Mouse (Mus musculus): ENCODE results near the gene Bicd1. TPM values are rescaled to one million over a fixed set of nuclear protein-coding genes. Genes with fewer than 3 reads are reported as not detected.
"Not testable (repeated sequence)": the region's sequence is repeated elsewhere in the genome, so short reads cannot be mapped to it uniquely, and the experiment has no call there.

Bicd1 gene
- total RNA-seq (2021) = 10 to 100 TPM; 44.1 to 58.5 TPM

DNA sequence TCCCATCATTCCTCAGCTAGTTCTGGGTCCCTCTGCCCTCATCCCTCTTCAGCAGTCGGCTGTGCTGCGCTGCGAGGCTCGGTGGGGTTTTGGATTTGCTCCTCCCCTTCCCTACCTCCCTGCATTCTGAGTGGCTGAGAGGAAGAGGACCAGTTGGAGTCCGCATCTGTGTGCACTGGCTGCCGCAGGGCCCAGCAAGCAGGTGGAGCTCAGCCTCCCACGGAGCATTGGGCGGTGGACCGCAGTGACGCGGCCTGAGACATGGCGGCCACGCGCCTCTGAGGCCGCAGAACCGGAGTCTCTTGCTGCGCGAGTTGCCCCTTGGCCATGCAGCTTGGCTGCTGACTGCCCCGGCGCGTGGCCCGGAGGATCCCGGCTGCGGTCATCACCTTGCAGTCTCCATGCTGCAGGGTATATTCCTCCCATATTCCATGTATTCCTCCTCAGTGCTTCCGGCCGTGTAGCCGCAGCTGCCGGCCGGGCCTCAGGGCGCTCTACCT, at the start of gene Bicd1:
TSS of gene Bicd1 (plus strand) at position 54 of the 500 bp plus-strand sequence.
- DNase-seq (ENCODE audit: extremely low spot score in 1 of 2, low spot score in 1 of 2) = peak; percentile 75 to 80

DNA sequence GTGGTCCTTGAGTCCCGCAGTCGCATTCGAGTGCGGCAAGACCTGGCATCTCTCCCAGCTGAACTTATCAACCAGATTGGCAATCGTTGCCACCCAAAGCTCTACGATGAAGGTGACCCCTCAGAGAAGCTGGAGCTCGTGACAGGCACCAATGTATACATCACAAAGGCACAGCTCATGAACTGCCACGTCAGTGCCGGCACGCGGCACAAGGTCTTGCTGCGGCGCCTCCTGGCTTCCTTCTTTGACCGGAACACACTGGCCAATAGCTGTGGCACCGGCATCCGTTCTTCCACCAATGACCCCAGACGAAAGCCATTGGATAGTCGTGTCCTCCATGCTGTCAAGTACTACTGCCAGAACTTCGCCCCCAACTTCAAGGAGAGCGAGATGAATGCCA, 46.2 kb upstream of the Bicd1 start:
- not testable (repeated sequence) for DNase-seq (ENCODE audit: extremely low spot score in 1 of 2, low spot score in 1 of 2)

DNA sequence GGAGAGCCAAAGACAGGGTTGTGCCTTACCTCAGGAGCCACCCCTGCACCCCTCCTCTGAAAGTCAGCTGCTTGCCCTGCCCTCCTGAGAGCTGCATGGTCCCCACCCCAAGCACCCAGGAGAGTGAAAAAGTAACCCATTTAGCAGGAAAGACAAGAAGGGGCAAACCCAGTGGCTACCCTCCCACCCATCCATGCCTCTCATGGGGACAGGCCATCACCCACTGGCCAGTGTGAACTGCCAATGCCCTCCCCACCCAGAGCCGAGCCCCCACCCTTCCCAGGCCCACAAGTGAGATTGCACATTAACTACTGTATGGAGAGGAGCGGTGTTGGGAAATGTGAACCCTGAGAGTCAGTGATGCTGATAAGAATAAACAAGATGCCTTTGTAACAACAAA, 42.7 kb upstream of the Bicd1 start:
- not testable (repeated sequence) for DNase-seq (ENCODE audit: extremely low spot score in 1 of 2, low spot score in 1 of 2)

DNA sequence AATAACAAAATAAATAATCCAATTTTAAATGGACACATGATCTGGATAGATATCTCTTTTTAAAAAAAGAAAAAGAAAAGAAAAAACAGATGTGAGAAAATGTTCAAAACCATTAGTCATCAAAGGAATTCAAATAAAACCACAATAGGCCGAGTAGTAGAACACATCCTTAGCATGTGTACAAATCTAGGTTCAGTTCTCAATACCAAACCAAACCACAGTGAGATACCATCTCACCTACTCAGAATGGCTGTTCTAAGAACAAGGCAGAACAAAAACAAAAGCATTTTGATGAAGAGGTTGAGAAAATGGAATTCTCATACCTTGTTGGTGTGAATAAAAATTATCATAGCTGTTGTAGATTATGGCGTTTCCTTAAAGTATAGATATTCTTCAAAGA, 42.3 kb upstream of the Bicd1 start:
- no peak for DNase-seq (ENCODE audit: extremely low spot score in 1 of 2, low spot score in 1 of 2)

DNA sequence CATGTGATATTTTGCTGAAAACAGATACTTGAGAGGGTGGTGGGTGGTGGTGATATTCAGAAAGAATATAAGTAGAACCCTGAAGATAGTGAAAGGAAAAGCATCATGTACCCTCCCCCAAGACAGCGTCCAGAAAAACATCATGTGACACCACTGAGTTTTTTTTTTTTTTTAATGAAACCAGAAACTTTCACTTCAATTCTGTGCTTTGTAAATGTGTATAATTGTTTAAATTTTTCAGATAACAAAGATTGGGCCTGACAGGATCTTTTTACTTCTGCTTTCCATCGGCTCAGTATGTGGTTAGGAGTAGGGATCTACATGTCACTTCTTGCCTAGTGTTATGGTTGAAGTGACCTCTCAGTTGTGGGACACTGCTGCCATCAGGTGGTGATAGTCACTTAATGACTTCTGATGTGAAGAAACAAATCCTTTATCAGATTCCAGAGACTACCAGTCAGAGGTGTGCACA, 33.7 kb upstream of the Bicd1 start:
- DNase-seq (ENCODE audit: extremely low spot score in 1 of 2, low spot score in 1 of 2) = peak in 1 of 2 experiments; percentile 47

DNA sequence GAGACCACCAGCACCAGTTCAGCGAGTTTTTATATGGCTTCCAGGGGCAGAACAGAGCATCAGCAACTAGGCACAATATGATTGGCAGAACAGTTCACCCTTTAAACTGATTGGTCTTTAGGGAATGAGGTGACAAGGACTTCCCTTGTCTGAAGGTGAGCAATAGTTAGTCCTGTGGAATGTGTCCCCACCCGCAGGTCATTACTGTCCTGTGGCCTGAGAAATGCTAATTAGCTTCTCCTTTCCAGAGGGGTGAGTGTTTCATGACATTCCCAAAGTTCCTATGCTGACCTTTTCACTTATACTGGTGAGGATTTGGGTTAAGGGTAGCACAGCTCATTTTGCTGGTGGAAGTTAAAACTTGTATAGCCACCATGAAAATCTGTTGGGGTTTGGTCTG, 25.2 kb upstream of the Bicd1 start:
- DNase-seq (ENCODE audit: extremely low spot score in 1 of 2, low spot score in 1 of 2) = no peak

DNA sequence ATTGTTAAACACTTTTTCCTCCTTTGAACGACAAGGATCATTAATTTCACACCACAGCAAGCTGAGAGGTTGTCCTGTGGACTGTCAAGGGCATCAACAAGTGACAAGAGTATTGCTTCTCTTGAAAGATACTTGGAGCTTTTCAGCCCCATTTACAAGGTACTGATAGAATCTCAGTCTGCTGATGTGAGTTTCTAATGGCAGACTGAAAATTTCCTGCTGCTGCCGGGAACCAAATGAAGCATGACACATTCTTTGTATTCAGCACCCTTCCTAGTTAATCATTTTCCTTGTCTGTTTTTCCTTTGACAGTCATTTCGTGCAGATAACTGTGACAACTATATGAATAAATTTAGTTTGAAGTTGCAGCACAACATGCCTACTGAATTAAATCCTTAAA, 22.3 kb upstream of the Bicd1 start:
- DNase-seq (ENCODE audit: extremely low spot score in 1 of 2, low spot score in 1 of 2) = no peak

DNA sequence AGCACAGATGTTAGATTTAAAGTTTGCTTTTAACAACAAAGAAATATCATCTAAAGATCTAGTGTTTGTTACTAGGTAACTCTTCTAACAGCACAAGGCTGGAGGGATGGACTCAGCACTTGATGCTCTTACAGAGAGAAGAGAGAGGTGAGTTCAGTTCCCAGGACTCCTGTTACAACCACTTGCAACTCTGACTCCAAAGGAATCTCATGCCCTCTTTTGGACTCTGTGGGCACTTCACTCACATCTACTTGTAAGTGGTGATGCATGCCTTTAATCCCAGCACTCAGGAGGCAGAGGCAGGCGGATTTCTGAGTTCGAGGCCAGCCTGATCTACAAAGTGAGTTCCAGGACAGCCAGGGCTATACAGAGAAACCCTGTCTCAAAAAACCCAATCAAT, 19.1 kb upstream of the Bicd1 start:
- DNase-seq (ENCODE audit: extremely low spot score in 1 of 2, low spot score in 1 of 2) = not testable (repeated sequence)

DNA sequence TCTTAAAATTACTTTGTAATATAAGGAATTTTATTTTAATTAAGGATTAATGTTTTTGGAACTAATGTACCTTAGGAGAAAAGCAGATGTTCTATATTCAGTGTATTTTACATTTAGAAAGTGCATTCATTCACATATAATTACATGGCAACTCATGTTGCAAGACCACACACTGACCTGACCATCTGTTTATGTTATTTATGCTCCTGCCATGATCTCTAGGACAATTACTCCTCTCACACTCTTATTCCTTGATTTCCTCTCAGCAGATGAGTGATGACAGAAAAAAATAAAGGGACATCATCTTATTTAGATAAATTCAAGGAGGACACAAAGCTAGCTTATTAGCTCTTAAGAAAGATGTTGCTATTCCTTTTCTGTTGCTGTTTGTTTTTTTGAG, 9.3 kb upstream of the Bicd1 start:
- DNase-seq (ENCODE audit: extremely low spot score in 1 of 2, low spot score in 1 of 2) = no peak

DNA sequence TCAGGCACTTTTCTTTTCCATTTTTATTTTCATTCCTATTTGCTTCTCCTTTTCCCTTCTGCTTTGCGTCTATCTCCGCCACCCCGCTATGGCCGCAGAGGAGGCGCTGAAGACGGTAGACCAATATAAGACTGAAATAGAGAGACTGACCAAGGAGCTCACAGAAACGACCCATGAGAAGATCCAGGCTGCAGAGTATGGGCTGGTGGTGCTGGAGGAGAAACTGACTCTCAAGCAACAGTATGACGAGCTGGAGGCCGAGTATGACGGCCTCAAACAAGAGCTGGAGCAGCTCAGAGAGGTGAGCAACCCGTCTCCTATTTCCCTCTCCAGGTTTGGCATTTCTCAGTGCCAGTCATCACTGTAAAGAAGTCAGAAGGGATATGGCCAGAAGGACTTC, 655 bp downstream of the Bicd1 start:
- DNase-seq (ENCODE audit: extremely low spot score in 1 of 2, low spot score in 1 of 2) = peak in 1 of 2 experiments; percentile 24

DNA sequence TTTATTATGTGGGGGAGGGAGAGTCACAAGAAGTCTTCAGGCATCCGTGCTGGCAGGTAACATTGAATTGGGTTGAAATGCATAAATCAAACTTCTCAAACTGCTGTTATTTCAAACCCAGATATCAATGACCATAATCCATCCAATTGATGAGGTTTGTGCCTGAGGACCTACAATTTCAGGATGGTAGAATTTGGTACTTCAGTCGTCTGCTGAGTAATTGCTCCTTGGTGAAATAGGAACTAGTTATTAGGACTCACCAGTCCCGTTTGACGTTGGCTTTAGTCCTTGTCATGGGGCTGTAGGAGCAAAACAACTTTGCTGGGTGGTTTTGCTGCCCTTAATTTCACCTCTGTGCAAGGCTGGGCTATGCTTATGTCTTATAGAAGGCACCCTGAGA, 1.2 kb downstream of the Bicd1 start:
- DNase-seq (ENCODE audit: extremely low spot score in 1 of 2, low spot score in 1 of 2) = no peak

DNA sequence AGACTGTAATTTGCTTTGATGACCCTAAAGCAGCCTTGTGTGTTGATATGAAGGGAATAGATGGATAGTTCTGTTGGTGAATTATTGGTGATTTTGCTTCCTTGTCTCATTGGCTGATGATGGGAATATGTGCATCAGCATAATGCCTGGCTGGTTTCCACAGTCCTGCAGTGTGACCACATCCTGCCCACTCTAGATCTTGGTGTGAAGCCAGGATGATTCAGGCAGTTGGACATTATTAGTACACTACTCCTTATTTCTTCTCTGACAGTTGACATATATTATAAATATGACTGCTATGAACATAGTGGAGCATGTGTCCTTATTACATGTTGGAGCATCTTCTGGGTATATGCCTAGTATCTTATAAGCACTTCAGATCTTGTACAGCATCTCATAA, 4.6 kb downstream of the Bicd1 start:
- no peak for DNase-seq (ENCODE audit: extremely low spot score in 1 of 2, low spot score in 1 of 2)

DNA sequence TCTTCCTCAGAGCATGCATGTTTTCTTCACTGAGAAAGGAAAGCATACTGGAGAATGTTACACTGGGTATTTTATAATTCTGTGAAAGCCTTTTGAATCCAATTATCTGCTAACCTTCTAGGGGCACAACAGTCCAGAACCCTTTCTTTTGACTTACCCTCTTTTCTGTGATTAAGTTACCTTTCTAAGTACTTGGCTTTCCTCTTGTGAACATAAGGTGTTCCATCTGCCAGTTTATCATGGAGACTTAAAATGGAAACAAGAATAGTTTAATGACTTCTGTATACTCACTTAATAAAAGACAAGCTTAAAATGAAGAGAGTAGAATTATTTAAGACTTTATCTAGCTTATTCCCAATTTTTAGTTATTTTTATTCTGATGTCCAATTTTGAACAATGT, 16.1 kb downstream of the Bicd1 start:
- no peak for DNase-seq (ENCODE audit: extremely low spot score in 1 of 2, low spot score in 1 of 2)

DNA sequence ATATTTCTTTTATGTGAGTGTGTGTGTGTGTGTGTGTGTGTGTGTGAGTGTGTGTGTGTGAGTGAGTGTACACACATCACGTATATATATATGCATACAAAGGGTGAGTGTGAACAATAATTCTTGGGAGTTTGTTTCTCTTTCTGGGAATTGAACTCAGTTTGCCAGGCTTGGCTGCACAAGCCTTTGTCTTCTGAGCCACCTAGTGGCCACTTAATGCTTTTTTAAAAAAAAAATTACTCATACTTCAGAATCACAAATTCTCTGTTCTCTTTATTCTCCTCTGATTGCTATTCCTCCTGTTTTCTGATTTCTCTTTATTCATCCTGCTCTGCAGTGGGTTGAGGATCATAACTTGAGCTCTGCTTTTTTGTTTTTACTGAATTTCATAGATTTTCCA, 30.5 kb downstream of the Bicd1 start:
- no peak for DNase-seq (ENCODE audit: extremely low spot score in 1 of 2, low spot score in 1 of 2)

DNA sequence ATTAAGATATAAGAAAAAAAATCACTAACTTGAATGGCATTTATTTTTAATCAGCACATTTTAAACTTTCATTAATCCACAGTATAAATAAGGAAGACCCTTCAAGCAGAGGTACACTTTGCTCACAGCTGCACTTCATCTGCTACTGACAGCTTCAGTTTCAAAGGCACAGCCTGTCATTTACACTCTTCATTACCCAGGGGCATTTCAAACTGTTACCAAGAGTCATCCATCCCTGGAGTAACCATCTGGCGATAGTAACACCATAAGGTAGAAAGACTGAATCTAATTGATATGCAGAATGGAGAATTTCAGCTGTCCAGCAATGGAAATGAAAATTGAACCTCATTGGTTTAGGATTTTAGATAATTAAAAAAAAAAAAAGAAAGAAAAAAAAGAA, 34.2 kb downstream of the Bicd1 start:
- no peak for DNase-seq (ENCODE audit: extremely low spot score in 1 of 2, low spot score in 1 of 2)

DNA sequence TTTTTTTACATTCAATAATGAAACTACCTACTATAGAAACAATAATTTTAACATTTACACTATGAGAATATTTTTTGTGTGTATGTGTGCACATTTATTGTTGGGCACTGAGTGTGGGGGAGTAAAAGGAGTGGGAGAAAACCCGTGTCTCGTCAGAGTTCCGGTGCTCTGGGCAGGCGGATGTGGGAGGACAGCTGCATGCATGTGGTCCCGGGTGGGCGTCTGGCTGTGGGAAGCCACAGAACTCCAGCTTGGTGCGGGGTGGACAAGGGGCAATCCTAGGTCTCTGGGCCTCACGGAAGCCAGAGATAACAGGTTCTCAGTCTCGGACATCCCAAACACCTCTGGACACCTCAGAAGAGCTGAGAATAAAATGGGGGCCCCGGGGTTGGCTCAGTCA, 37.2 kb downstream of the Bicd1 start:
- no peak for DNase-seq (ENCODE audit: extremely low spot score in 1 of 2, low spot score in 1 of 2)

DNA sequence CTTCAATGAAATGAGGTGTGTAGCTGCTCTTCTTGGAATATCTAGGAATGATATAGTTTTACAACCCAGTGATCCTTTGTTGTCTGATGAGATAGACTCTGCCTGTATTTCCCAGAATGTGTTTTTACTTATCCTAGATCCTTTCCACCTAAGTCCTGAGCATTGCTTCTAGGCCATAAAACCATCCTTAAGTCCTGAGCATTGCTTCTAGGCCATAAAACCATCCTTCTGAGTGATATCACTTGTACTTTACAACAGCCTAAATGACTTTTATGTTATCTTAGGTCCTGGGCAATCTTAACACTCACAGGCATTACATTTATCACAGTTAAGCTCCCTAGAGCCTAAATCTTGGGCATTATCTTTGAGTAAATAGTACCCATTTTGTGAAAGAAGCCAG, 48.6 kb downstream of the Bicd1 start:
- no peak for DNase-seq (ENCODE audit: extremely low spot score in 1 of 2, low spot score in 1 of 2)

DNA sequence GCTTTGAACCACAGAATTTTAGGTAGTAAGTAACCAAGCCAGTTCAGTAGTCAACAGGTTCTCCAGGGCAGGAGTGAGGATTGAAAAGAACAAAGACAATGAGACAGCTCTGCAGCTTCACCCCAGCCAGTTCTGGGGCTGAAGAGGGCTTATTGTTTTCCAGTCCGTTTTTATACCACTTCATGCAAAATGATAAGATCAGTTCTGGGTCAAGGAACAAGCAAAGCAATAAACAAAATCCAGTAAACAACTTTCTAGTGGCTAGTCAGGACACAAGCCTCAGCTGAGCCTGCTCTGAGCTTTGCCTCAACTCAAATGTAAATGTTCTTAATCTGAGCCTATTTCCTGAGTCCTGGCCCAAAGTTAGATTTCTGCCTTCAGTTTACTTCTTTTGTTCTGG, 52.3 kb downstream of the Bicd1 start:
- no peak for DNase-seq (ENCODE audit: extremely low spot score in 1 of 2, low spot score in 1 of 2)

DNA sequence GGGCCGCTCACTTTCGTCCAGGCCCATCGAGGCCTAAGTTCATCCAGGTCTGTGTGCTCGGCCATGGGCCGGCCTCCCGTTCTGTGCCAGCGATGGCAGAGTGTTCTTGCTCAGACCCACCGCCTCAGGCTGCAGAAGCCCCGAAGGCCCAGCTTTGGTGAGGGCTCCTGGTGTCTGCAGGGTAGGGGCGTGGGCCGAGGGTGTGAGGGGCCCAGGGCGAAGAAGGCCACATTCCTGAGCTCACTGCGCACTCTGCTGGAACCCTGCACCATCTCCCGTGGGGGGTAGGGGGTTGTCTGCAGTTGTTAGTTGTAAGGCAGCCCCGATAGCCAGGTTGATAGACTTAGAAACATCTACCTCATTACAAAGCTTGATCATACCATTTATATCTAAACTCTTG, 62.8 kb downstream of the Bicd1 start:
- DNase-seq (ENCODE audit: extremely low spot score in 1 of 2, low spot score in 1 of 2) = no peak

DNA sequence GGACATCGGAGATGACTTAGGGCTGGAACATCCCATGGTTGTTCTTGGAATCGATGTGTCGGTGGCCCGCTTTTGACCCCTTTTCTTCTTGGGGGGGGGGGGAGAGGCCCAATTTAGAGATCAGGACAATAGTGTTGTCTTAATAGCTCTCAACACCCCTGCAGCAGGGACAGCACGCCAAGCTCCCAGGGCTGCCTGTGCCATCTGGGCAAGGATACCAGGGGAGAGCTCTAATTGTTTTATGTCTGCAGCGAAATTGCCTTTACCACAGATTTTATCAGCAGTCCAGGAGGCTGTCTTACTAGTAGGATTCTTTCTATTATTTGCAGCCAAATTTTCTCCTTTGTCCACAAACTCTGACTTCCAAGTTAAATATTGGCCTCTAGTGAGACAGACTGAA, 63.8 kb downstream of the Bicd1 start:
- not testable (repeated sequence) for DNase-seq (ENCODE audit: extremely low spot score in 1 of 2, low spot score in 1 of 2)

DNA sequence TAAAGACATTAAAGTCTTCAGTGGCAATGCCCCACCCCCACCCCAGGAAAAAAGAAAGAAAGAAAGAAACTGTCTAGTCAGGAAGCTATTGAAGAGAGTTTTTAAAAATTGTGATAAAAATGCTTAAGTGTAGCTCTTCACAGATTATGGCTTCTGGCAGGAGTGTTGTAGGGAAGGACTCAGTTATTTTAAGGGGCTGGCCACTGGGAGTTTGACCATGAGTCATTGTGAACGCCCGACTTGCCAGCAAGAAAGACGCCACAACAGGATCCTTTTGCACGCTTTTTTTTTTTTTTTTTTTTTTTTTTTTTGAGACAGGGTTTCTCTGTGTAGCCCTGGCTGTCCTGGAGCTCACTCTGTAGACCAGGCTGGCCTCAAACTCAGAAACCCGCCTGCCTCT, 73.2 kb downstream of the Bicd1 start:
- not testable (repeated sequence) for DNase-seq (ENCODE audit: extremely low spot score in 1 of 2, low spot score in 1 of 2)

DNA sequence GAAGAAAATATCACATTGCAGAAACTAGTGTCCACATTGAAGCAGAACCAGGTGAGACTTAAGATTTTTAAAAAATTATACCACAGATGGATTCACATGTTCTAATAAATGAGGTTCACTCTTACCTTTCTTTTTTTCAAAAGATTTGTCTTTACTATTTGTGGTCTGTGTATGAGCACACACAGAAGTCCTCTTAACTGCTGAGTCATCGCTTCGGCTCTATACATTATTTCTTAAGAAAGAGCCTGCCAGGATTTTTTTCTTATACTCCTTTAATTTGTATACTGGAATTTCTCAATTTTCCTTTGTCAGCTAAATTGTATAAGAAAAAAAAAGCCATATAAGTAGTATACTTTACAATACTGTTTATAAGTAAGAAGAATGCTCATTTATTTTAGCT, 86.0 kb downstream of the Bicd1 start:
- DNase-seq (ENCODE audit: extremely low spot score in 1 of 2, low spot score in 1 of 2) = no peak

DNA sequence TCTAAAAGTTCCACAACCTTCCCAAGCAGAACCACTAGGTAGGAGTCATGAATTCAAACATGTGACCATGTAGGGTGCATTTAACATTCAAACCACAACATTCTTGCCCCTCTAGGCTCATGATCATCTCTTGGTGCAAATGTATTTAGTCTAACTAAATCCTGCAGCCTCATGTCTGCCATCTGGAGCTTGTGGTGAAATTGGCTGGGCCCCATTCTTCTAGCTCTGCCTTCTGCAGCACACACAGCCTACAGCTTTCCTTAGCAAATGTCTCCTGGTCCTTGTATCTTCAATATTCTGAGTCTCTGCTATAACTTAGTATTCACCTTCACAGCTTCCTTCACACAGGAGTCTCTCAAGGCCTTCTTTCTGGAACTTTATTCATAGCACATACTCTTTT, 87.2 kb downstream of the Bicd1 start:
- DNase-seq (ENCODE audit: extremely low spot score in 1 of 2, low spot score in 1 of 2) = no peak
